Mouse (Mus musculus): ENCODE measurements around the gene Ankrd63.
"Not testable (repeated sequence)": the region's sequence is repeated elsewhere in the genome, so short reads cannot be mapped to it uniquely, and the experiment has no call there.

Ankrd63 gene

DNA sequence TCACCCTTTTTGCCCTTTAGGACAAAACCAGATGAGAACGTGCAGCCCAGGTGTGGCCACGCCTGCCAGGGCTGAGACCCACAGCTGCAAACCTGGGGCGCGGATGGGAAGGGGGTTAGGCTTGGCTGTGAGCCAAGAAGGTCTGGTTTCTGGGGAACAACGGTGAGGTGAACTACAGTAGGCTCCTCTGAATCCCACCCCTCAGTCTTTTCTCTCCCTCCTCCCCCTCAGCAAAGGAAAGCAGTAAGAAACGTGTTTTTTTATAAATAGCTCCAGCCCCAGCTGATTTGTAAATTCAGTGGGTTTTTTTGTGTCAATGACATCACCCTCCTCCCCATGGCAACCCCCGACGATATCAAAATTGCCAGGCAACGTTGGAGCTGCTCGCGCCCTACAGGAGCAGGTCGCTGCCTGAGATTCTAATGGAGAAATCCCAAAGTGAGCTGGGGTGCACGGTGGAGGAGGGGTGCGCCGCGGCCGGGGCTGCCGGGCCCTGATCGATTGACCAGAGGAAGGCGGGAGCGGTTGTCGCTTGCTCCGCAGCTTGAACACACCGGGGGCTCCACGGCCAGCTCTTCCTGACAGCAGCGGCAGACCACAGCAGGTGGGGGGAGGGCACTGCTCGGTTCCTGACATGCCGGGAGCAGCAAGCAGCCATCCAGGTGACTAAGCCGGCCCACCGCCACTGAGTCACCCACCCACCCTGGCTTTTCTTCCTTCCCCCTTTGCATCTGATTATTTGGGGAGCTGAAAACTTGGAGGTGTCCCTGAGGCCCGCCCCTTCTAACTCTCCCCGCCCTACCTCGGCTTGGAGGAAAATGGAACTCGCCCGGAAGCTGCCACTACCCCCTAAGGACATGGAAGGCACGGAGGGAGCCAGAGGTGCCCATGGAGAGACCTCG is 40.6 kb downstream of the Ankrd63 start, which contains the start of gene Pak6:
Gene Pak6 (plus strand): TSS at position 402 of the 902 bp plus-strand sequence.
- DNase-seq (ENCODE audit: low spot score in 2 of 2): peak in 1 of 2 experiments; percentile 62

DNA sequence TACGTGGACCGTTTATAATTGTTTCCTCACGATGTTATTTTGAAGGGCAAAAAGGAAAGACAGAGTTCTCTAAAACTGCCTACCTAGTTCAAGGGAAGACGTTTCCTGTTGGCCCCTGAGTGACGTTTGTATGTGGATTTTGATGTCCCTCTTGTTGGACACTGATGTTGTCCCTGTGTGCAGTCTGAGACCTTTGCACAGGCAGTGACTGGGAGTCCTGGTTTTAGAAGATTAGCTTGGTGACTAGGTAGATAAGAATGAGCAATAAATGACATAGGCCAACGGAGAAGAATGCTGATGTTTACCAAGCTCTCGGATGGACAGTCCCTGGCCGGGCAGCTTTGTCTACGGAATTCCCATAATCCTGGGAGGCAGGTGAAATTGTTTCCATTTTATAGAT is 41.9 kb downstream of the Ankrd63 start:
- DNase-seq (ENCODE audit: low spot score in 2 of 2): no peak

DNA sequence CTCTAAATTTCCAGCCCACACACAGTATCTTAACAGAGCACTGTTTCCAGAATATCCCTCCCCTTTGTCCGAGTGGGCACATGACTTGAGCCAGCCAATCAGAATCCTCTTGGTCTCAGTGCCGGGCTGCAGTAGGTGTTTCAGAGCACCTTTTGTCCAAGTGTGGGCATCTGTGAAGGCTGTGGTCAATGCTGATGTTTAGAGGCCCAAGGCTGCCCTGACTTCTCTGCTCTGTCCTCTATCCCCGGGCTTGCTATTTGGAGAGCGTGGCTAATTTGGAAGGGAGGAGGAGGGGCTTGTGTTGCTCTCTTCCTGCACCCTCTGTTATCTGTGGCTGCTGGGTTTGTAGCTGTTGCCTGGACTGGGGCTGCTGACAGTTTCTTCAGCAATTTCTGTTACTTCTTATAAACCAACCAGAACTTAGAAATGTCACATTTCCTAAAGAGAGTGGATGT is 43.7 kb downstream of the Ankrd63 start:
- DNase-seq (ENCODE audit: low spot score in 2 of 2): peak in 1 of 2 experiments; percentile 49

- DNase-seq (ENCODE audit: low spot score in 2 of 2): no peak
These were observed 44.3 kb downstream of the Ankrd63 start for GRCm38 (mm10) chr2:118659493-118659892.

DNA sequence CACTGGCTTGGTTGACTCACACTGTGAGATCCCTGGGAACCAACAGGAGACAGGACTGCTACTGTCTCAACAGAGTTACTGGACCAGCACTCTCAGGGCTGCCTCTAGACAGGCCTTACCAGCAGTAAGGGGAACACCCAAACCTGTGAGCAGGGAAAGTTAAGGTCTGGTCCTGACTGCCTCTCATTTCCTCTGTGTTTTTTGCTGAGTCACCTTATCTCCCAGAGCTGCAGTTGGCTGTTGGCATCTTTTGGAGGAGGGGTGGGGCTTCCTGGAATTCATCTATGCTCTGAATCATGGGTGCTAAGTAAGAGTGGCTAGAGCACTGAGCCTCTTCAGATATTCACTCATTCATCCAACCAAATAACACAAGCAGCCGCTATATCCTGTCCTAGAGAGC is 44.7 kb downstream of the Ankrd63 start:
- DNase-seq (ENCODE audit: low spot score in 2 of 2): peak in 1 of 2 experiments; percentile 62

GRCm38 (mm10) chr2:118658457-118658856 is 45.3 kb downstream of the Ankrd63 start:
- no peak for DNase-seq (ENCODE audit: low spot score in 2 of 2)

DNA sequence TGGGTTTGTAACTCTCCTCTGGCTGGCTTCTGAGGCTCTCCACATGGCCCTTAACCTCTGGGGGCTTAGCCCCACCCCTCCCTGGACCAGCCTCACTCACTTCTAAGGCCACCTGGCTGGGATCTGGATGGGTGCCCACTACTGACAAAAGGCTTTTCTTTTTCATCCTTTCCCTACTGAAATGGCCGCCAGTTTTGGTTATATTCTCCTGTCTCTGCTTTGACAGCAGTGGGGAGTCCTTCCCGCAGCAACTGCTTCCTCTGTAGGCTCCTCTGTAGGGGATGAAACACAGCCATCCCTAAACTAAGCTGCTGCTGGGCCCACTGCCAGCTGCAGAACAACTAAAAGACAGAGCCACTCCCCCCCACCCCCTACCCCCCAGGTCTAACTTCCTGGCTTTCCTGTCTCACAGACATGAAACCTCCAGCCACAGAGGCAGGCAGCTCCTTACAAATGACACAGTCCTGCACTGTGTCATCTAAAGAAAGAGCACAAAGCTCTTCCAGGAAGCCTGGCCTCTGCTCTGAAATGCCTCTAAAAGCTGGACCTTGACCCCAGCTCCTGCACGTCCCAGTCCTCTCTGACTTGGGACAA is 47.0 kb downstream of the Ankrd63 start:
- DNase-seq (ENCODE audit: low spot score in 2 of 2): no peak

GRCm38 (mm10) chr2:118650697-118651096 is 53.1 kb downstream of the Ankrd63 start:
- DNase-seq (ENCODE audit: low spot score in 2 of 2): not testable (repeated sequence)
